ENCODE assay signal across 26 mouse cellular contexts in the genomic region with DNA sequence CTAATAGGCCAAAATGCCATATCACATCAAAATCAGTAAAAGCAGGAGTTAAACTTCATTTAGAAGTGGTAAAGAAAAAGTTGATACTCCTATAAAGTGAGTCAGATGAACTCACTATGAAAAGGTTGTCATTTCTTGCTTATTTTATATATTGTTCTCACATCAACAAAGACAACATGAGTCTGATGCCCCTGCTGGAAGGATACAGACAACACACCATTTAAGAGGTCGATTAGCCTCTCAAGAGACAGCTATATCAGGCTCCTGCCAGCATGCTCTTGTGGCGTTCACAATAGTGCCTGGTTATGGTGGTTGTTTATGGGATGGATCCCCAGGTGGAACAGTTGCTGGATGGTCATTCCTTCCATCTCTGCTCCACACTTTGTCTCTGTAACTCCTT. TPM values are rescaled to one million over a fixed set of nuclear protein-coding genes. Genes with fewer than 3 reads are reported as not detected.
DNase-seq lines count a peak whose midpoint lies in the region; ATAC-seq and TF ChIP-seq lines count a peak whose summit lies in the region.
"Had no signal": no experiment of that assay in that cellular context is flagged by ENCODE, and none has a peak within 500 bp of the region (broad histone marks: within the 10 kb centered on the region; RNA-seq: fewer than 3 reads in every experiment).

No protein-coding gene starts in this region.

- no peaks in the 10 kb centered on the region for H3K9me3 ChIP-seq in liver, postnatal 0 days (ENCODE audit: low read length)
- H3K9me3 ChIP-seq in stomach, postnatal 0 days (ENCODE audit: control insufficient read depth, low read length): no peaks in the 10 kb centered on the region
- H3K9me3 ChIP-seq: embryonic facial prominence, embryonic 15.5 days; forebrain, embryonic 10.5 days; heart, embryonic 10.5 days; hindbrain, embryonic 12.5 days had no signal

- no peak overlapping the region for H3K27ac ChIP-seq in liver, postnatal 0 days (ENCODE audit: low read depth)
- no peak overlapping the region for H3K27ac ChIP-seq in stomach, postnatal 0 days (replicated peaks)
- H3K27ac ChIP-seq: embryonic facial prominence, embryonic 15.5 days; forebrain, embryonic 10.5 days; gastrocnemius, adult 2 months; heart, embryonic 10.5 days; hindbrain, embryonic 12.5 days had no signal

- peak; percentile 20; the same call in 1 of the 2 replicates for TF ChIP-seq CTCF in liver, postnatal 0 days (IDR thresholded peaks at IDR 0.05; ENCODE audit: low read depth)
- peak; percentile 32; the same call in 1 of the 2 replicates for TF ChIP-seq CTCF in stomach, postnatal 0 days (IDR thresholded peaks at IDR 0.05; ENCODE audit: low read depth)

- no peak overlapping the region for H3K9ac ChIP-seq in liver, postnatal 0 days (replicated peaks)
- no peak overlapping the region for H3K9ac ChIP-seq in stomach, postnatal 0 days (ENCODE audit: low read length)
- H3K9ac ChIP-seq: embryonic facial prominence, embryonic 15.5 days; hindbrain, embryonic 12.5 days had no signal

- ATAC-seq in liver, postnatal 0 days: no peak
- ATAC-seq in common myeloid progenitor, adult 5-6 weeks (replicated peaks; ENCODE audit: low read depth, poor library complexity, severe bottlenecking): peak; percentile 65; the same call in 1 of the 2 replicates
- no peak for ATAC-seq in stomach, postnatal 0 days (ENCODE audit: low FRiP score, low TSS enrichment)
- ATAC-seq in monocyte, adult 5-6 weeks (replicated peaks; ENCODE audit: insufficient number of reproducible peaks, low FRiP score, low TSS enrichment, poor library complexity, severe bottlenecking): no peak
- ATAC-seq: activated CD4-positive, CD25-positive, alpha-beta regulatory T cell, adult 4 months; forebrain, embryonic 14.5 days; hindbrain, embryonic 16.5 days had no signal

- no peak overlapping the region for H3K4me3 ChIP-seq in liver, postnatal 0 days (ENCODE audit: low read depth, low read length)
- H3K4me3 ChIP-seq in stomach, postnatal 0 days (ENCODE audit: low read depth, low read length): no peak overlapping the region
- H3K4me3 ChIP-seq: embryonic facial prominence, embryonic 15.5 days; erythroblast, embryonic 14.5 days; forebrain, embryonic 10.5 days; gastrocnemius, adult 2 months; heart, embryonic 10.5 days; hindbrain, embryonic 12.5 days had no signal

- no peak for DNase-seq in liver, postnatal 0 days
- no peak for DNase-seq in liver
- peak; percentile 34 for DNase-seq in R1 (ENCODE audit: low read depth, low spot score)
- DNase-seq in stomach, postnatal 0 days (ENCODE audit: low spot score): no peak
- DNase-seq in adrenal gland, adult 8-10 months: no peak
- DNase-seq: adrenal gland, postnatal 25 days; cerebellum, adult 2 months; cerebellum, postnatal 10 days; embryo, embryonic 11 days; gastrocnemius, adult 2 months; gastrocnemius, postnatal 25 days; heart, postnatal 10 days; heart, postnatal 4 days had no signal

- H3K4me1 ChIP-seq in liver, postnatal 0 days (ENCODE audit: insufficient read depth): no peaks in the 10 kb centered on the region
- no peaks in the 10 kb centered on the region for H3K4me1 ChIP-seq in stomach, postnatal 0 days (replicated peaks; ENCODE audit: control insufficient read depth, insufficient read depth)
- H3K4me1 ChIP-seq: embryonic facial prominence, embryonic 15.5 days; forebrain, embryonic 10.5 days; heart, embryonic 10.5 days; hindbrain, embryonic 12.5 days had no signal

- H3K4me2 ChIP-seq in liver, postnatal 0 days (ENCODE audit: low read depth, low read length): no peak overlapping the region
- no peak overlapping the region for H3K4me2 ChIP-seq in stomach, postnatal 0 days (replicated peaks; ENCODE audit: low read depth)
- H3K4me2 ChIP-seq: embryonic facial prominence, embryonic 15.5 days; hindbrain, embryonic 12.5 days had no signal

- H3K36me3 ChIP-seq in liver, postnatal 0 days (replicated peaks; ENCODE audit: insufficient read depth, low read length): peaks cover 13% of the 10 kb centered on the region
- peaks cover 9% of the 10 kb centered on the region for H3K36me3 ChIP-seq in stomach, postnatal 0 days (ENCODE audit: control insufficient read depth, insufficient read depth, low read length)
- H3K36me3 ChIP-seq: G1E; hindbrain, embryonic 12.5 days had no signal

- H3K27me3 ChIP-seq in liver, postnatal 0 days (ENCODE audit: insufficient read depth, low read length): no peaks in the 10 kb centered on the region
- no peaks in the 10 kb centered on the region for H3K27me3 ChIP-seq in stomach, postnatal 0 days (ENCODE audit: control insufficient read depth, insufficient read depth, low read length)
- H3K27me3 ChIP-seq: embryonic facial prominence, embryonic 15.5 days; hindbrain, embryonic 12.5 days had no signal

- TF ChIP-seq EP300 in liver, postnatal 0 days (IDR thresholded peaks at IDR 0.05; ENCODE audit: low read depth): no peak
- no peak for TF ChIP-seq EP300 in stomach, postnatal 0 days (optimal IDR thresholded peaks at IDR 0.05)

- 49% methylated on average over 2 of the region's 2 CpGs for WGBS in liver, postnatal 0 days (ENCODE audit: insufficient replicate concordance)
- WGBS in stomach, postnatal 0 days: 83% methylated on average over 2 of the region's 2 CpGs

RNA-seq across cellular contexts. Expression of a gene that starts 24.7 kb away (rescaled TPM):
- polyA plus RNA-seq in liver, postnatal 0 days (2015; fragmentation: Nextera tagmentation; extraction: Ambion mirVana): 0.11 and 0.12 TPM in 2 replicates
- not detected in 2 replicates for total RNA-seq in common myeloid progenitor, adult 5-6 weeks (2017)
- 0.04 and 0.08 TPM in 2 replicates for polyA plus RNA-seq in stomach, postnatal 0 days (2015; fragmentation: Nextera tagmentation; extraction: Ambion mirVana)
- total RNA-seq in monocyte, adult 5-6 weeks (2017): not detected in 3 replicates
- not detected for total RNA-seq in adrenal gland, adult 8-10 months (2022)
- total RNA-seq: adrenal gland, adult 18-20 months; adrenal gland, postnatal 25 days; G1E; granulocyte monocyte progenitor cell, adult 5-6 weeks; heart, postnatal 10 days had no signal
- polyA plus RNA-seq: activated CD4-positive, CD25-positive, alpha-beta regulatory T cell, adult 4 months; erythroblast, embryonic 14.5 days; forebrain, embryonic 14.5 days; G1E had no signal
